Mouse (Mus musculus) midbrain, embryonic 13.5 days (tissue): Measurements from ENCODE around the gene Armh1. TPM values are rescaled to one million over a fixed set of nuclear protein-coding genes. Genes with fewer than 3 reads are reported as not detected.

ENCODE experiments used
- ATAC-seq: fragments of 200-750 bp; cut with Nextera tagmentation; 2 replicates; pipeline ENCODE4 v1.8.0; 2017; ENCODE audit warnings: mild to moderate bottlenecking, moderate TSS enrichment, moderate library complexity
- H3K27ac ChIP-seq: fragments of 300-500 bp; sonication (generic); 2 replicates; pipeline ENCODE4 v1.5.1; 2015; ENCODE audit warnings: inconsistent platforms, mild to moderate bottlenecking, moderate library complexity
- H3K27me3 ChIP-seq: fragments of 300-500 bp; sonication (generic); 2 replicates; pipeline ENCODE4 v1.6.1; 2015; ENCODE audit warnings: mild to moderate bottlenecking, inconsistent platforms
- H3K36me3 ChIP-seq: fragments of 300-500 bp; sonication (generic); 2 replicates; pipeline ENCODE4 v1.6.1; 2015; ENCODE audit warnings: mild to moderate bottlenecking, inconsistent platforms
- H3K4me1 ChIP-seq: fragments of 300-500 bp; sonication (generic); replicated peaks from 2 replicates; pipeline ENCODE4 v1.6.1; 2015; ENCODE audit warnings: inconsistent platforms
- H3K4me2 ChIP-seq: fragments of 300-500 bp; sonication (generic); replicated peaks from 2 replicates; pipeline ENCODE4 v1.6.1; 2015; ENCODE audit warnings: moderate library complexity, mild to moderate bottlenecking, inconsistent platforms
- H3K4me3 ChIP-seq: fragments of 300-500 bp; sonication (generic); replicated peaks from 2 replicates; pipeline ENCODE4 v1.5.1; 2015; ENCODE audit warnings: mild to moderate bottlenecking, inconsistent platforms
- H3K9ac ChIP-seq: fragments of 300-500 bp; sonication (generic); replicated peaks from 2 replicates; pipeline ENCODE4 v1.6.1; 2015; ENCODE audit warnings: mild to moderate bottlenecking, inconsistent platforms
- H3K9me3 ChIP-seq: fragments of 300-500 bp; sonication (generic); 2 replicates; pipeline ENCODE4 v1.6.1; 2016; ENCODE audit warnings: mild to moderate bottlenecking, inconsistent platforms
- WGBS: fragments of 180-500 bp; shearing (Covaris S2); methylation state at CpG from one replicate; pipeline ENCODE4 v1.1.7; 2015; 5-methylcytosine and 5-hydroxymethylcytosine counted together
- polyA plus RNA-seq: library from polyadenylated mRNA; unstranded; fragments of >200 nt; fragmentation: Nextera tagmentation; extraction: Ambion mirVana; gene quantifications from 2 replicates; pipeline ENCODE4 v1.2.1, GENCODE M21; 2015

The Armh1 gene
- polyA plus RNA-seq: 0.31 and 0.83 TPM in 2 replicates

DNA sequence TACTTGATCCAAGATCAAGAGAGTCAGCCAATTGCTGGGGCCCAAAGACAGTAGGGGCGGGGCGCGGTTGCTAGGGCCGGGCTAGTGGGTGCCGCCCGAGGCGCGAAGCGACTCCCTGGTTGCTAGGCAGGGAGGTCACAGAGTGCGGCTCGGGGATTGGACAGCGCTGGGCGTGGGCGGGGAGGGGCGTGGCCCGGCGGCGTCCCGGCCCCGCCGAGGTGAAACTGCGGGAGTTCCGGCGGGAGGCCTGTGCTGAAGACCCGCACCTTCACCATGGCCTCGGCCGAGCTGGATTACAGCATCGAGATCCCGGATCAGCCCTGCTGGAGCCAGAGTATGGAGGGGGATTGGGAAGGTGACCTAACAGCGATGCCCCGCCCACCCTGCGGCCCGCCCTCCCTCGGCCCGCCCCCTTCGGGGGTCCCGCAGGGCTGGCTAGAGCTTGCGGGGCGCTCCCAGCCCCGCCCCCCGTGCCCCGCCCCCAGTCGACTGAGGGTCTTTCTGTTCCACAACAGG lies at the start of gene Armh1, which contains the start of gene Tmem53:
Armh1 (minus strand) TSS at position 325 of the 516 bp plus-strand sequence.
Tmem53 (plus strand) TSS at position 151 of the 516 bp plus-strand sequence.
- peaks cover 16% of the 10 kb centered on the region for H3K4me1 ChIP-seq
- peak within 1 kb of the TSS; percentile 63 for H3K4me3 ChIP-seq
- ATAC-seq: peak; percentile 98
- peak within 1 kb of the TSS; percentile 56 for H3K4me2 ChIP-seq
- H3K27me3 ChIP-seq: peaks cover 10% of the 10 kb centered on the region; the same call in 1 of the 2 replicates
- H3K9ac ChIP-seq: peak within 1 kb of the TSS; percentile 66
- H3K9me3 ChIP-seq: no peaks in the 10 kb centered on the region
- no peaks in the 10 kb centered on the region for H3K36me3 ChIP-seq
- WGBS: under 1% methylated on average over 37 of the region's 43 CpGs
- peak within 1 kb of the TSS; percentile 65 for H3K27ac ChIP-seq

DNA sequence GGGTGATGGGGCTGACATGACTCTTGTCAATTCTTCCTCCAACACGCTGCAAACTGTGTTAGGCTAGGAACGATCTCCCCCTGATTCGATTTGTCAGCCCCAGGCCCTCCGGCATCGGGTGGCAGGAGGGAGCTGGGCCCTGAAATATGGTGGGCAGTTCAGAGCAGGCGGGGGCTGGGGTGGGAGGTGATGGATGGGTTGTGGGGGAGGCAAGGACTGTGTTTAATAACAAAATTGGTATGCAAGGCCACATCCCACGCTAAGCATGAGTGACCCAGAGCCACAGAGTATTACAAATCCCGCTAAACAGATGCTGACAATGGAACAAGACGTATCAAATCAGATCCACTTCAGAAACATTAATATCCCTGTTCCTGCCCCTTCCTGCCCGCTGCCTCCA lies 48.0 kb upstream of the Armh1 start:
- Histone ChIP-seq H3K9me3 (no peaks in the 10 kb centered on the region), H3K4me2 (no peak overlapping the region), H3K4me3 (no peak overlapping the region), H3K4me1 (peaks cover 42% of the 10 kb centered on the region), H3K9ac (no peak overlapping the region), H3K27ac (peak overlapping the region; percentile 40; the same call in 1 of the 2 replicates), H3K27me3 (peaks cover 81% of the 10 kb centered on the region), H3K36me3 (no peaks in the 10 kb centered on the region)
- 61% methylated on average over 10 of the region's 10 CpGs for WGBS
- no peak for ATAC-seq

DNA sequence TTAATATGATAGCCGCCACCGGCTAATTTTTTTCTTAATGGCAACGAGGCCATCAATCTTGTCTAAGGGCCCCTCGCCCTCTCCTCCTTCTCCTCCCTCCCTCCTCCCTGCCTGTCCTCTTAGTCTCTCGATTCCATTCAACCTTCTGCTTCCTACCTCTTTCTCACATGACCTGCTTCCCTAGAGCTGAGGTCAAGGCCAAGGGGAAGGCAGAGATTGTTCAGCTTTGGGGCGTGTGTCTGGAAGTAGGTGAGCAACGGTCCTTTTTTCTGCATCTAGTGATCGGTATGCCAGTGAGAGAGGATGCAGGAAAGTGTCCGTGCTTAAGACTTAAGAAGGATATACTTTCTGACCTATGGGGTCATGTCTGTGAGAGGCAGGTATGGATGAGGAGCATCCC lies 45.9 kb upstream of the Armh1 start:
- 82% methylated on average over 9 of the region's 9 CpGs for whole genome bisulfite sequencing
- Histone ChIP-seq H3K27me3 (peaks cover 65% of the 10 kb centered on the region), H3K27ac (no peak overlapping the region), H3K4me2 (no peak overlapping the region), H3K9ac (no peak overlapping the region), H3K36me3 (no peaks in the 10 kb centered on the region), H3K9me3 (no peaks in the 10 kb centered on the region), H3K4me1 (peaks cover 25% of the 10 kb centered on the region), H3K4me3 (no peak overlapping the region)
- no peak for ATAC-seq

DNA sequence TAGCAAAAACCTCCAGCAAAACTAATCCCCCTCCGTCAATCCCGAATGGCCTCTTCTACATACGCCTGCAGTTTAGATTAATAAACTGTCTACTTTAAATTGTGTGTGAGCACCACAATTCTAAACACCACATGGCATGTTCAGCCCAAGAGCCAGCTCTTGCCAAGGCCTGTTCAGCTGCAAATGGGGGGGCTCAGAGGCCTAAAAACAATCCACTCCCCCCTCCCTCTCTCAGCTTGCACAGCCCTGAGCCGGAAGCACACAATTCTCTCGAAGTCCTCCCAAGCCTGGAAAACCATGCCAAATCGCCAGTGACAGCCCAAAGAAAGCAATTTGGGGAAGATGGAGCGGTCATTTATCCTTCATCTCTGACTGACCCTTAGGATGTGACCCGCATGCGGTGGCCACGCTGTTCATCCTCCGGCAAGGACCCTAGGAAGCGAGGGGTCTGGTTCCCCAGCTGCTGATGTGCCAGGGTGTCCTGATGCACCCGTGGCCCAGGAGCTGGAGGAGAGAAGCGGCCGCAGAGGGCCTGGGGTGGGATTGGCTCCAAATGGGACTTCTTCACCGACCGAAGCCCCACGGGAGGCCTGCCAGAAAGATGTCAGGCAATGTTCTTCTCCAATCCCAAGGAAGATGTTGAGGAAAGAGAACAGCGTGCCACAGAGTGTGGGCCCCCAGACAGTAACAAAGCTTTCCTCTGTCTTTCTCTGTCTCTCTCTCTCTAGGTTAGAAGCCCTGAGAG lies 45.1 kb upstream of the Armh1 start:
- H3K27me3 ChIP-seq: peaks cover 57% of the 10 kb centered on the region
- H3K9me3 ChIP-seq: no peaks in the 10 kb centered on the region
- no peak overlapping the region for H3K27ac ChIP-seq
- H3K36me3 ChIP-seq: no peaks in the 10 kb centered on the region
- no peak for ATAC-seq
- peaks cover 17% of the 10 kb centered on the region for H3K4me1 ChIP-seq
- H3K4me2 ChIP-seq: no peak overlapping the region
- WGBS: 68% methylated on average over 19 of the region's 19 CpGs
- no peak overlapping the region for H3K9ac ChIP-seq
- no peak overlapping the region for H3K4me3 ChIP-seq

DNA sequence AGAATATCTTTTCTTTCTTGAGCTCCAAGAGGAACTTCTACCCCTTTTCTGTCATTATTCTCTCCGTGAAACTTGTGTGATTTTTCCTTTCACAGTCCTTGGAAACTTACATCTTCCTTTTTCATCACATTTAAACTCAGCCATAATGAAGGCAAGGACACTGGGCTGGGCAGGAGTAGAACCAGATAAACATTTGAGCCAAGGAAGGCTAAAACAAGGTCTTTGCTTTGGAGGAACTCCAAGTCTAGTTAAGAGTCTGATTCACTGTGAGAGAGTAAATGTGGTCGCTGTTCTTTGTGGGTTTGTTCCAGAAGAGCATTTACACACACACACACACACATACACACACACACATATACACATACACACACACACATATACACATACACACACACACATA lies 39.8 kb upstream of the Armh1 start:
- 92% methylated on average over 2 of the region's 2 CpGs for WGBS
- no peaks in the 10 kb centered on the region for H3K9me3 ChIP-seq

DNA sequence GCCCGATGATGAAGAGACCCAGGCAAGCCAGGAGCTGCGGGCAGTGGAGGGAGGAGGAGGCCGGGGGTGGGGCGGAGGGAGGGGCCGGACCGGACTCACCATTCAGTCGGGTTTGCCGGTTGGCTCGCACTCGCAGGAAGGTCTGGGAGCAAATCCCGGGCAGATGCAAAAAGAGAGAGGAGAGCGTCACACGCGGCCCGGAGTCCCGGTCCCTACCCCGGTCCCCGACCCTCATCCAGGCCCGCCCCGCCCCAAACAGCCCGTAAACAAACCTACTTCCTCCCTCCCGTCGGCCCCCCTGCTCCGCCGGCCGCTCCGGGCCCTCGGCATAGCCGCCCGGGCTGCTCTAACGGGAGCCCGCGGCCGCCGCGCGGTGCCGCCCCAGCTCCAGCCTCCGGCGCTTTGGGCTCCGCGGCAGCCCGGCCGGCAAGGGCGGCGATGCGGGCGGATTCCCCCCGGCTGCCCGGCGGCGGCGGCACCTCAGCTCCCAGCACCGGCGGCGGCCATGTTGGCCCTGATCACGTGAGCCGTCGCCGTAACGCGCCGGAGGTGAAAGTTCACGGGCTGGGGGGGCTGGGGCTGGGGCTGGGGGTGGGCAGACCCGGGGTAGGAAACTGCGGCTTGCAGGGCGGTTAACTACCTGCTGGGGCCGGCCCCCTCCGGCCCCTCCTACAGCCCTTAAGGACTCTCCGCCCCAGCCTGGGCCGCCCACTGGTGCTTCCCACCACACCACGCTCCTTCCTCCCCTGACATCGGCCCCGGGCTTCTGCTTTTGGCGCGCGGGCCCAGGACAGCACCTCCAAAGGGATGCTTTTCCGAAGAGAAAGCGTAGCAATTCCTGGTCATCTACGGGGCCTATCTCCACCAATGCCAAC lies 37.2 kb upstream of the Armh1 start:
- Histone ChIP-seq H3K27ac (peak overlapping the region; percentile 93), H3K9ac (peak overlapping the region; percentile 83), H3K9me3 (no peaks in the 10 kb centered on the region), H3K4me3 (peak overlapping the region; percentile 76), H3K27me3 (peaks cover 16% of the 10 kb centered on the region), H3K4me2 (peak overlapping the region; percentile 74), H3K4me1 (peaks cover 52% of the 10 kb centered on the region), H3K36me3 (peaks cover 31% of the 10 kb centered on the region)
- peak; percentile 85 for ATAC-seq
- under 1% methylated on average over 65 of the region's 80 CpGs for WGBS

More for the DNA sequence above, 39.8 kb upstream of the Armh1 start:
- no peak overlapping the region for H3K4me2 ChIP-seq
- no peak overlapping the region for H3K9ac ChIP-seq
- peaks cover 7% of the 10 kb centered on the region; the same call in 1 of the 2 replicates for H3K36me3 ChIP-seq
- peaks cover 29% of the 10 kb centered on the region for H3K4me1 ChIP-seq
- H3K27ac ChIP-seq: no peak overlapping the region
- no peak overlapping the region for H3K4me3 ChIP-seq
- peaks cover 22% of the 10 kb centered on the region for H3K27me3 ChIP-seq
- ATAC-seq: no peak

DNA sequence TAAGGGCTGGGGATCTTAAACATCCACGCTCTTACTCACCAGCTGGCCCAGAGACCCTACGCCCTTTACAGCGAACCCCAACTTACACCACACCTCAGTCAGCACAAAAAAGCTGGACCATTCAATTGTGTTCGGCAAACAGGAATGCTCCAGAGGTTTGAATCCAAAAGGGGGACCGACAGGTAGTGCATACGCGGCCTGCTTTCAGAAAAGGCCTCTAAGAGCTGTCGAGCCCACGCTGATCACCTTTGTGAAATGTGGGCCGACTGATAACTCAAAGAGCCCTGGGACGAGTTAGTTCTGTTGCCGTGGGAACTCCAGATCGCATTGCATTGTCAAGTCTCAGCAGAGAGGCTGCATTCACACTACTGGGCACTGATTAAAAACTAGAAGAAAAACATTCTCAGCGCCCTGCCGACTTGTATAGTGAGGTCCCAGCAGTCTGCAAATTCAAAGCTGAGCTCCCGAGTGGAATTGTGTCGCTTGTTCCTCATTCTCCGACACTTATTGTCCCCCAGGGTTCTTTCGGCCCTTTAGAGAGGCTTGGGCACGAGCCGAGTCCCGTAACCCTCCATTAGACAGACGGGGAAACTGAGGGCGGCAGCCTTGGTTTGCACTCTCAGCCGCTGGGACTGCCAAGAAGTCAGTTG lies 36.5 kb upstream of the Armh1 start:
- WGBS: 18% methylated on average over 25 of the region's 25 CpGs
- H3K4me3 ChIP-seq: peak overlapping the region; percentile 76
- H3K27me3 ChIP-seq: peaks cover 16% of the 10 kb centered on the region
- H3K4me1 ChIP-seq: peaks cover 59% of the 10 kb centered on the region
- peak; percentile 0; the same call in 1 of the 2 replicates for ATAC-seq
- peaks cover 36% of the 10 kb centered on the region for H3K36me3 ChIP-seq
- H3K4me2 ChIP-seq: peak overlapping the region; percentile 74
- peak overlapping the region; percentile 83 for H3K9ac ChIP-seq
- H3K27ac ChIP-seq: peak overlapping the region; percentile 93
- no peaks in the 10 kb centered on the region for H3K9me3 ChIP-seq

DNA sequence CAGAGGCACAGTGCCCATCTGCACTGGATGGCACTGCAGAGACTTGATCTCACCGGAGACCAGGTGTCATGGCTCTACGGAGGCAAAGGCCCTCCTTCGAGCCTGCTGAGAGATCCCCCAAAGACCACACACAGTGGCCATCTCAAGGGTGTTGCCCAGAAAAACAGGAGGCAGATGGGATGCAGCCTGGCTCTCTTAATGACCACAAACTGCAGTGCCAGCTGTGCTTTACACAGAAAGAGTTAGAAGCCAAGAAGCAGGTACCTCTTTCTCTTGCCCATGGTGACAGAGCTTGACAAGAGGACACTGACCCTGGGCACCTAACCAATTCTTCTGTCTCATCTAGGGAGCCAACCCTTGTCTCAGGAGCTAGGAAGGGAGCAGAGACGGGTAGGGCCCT lies 32.4 kb upstream of the Armh1 start:
- H3K4me3 ChIP-seq: no peak overlapping the region
- H3K36me3 ChIP-seq: peaks cover 61% of the 10 kb centered on the region
- peaks cover 35% of the 10 kb centered on the region for H3K27me3 ChIP-seq
- H3K4me1 ChIP-seq: peaks cover 84% of the 10 kb centered on the region
- peak overlapping the region; percentile 46 for H3K9ac ChIP-seq
- H3K4me2 ChIP-seq: no peak overlapping the region
- WGBS: 29% methylated on average over 4 of the region's 4 CpGs
- peak overlapping the region; percentile 85 for H3K27ac ChIP-seq
- no peak for ATAC-seq
- no peaks in the 10 kb centered on the region for H3K9me3 ChIP-seq

DNA sequence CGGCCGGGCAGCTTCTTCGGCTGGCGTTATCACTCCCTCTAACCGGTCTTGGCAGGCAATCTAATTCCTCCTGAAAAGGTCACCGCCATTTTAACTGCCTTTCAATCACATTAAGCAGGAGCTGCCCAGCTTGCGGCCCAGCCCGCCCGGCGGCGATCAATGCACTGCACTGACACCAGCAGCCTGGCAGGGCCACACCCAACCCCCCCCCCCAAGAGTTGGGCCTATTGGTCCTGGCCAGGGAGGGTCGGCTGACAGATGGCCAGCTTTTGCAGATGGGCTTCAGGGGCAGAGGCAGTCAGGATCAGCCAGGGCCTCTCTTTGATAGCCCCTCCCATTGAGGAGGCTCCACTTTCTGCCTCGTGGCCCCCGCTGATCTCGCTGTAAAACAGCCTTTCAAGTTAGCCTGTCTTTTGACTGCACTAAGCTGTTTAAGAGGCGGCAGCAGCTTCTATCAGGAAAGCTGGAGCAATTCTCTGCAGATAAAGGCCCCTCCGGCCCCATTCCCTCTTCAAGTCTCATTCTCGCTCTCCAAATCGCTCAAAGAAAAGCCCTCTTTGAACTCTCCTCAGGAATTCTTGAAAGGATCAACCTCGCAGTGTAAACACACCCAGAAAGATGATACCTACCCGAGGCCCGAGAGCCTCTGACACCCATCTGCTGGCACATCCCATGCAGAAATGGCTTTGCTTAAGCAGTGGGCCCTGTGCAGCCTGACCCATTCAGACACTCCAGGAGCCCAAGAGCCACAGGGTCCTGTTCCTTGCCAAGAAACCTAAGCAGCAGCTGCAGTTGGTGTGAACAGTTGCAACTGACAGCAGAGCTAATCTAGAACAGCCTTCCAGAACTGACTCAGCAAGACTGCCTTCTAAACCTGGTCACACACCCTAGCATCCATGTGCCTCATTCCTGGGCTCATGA lies 31.6 kb upstream of the Armh1 start:
- H3K27me3 ChIP-seq: peaks cover 39% of the 10 kb centered on the region
- peaks cover 90% of the 10 kb centered on the region for H3K4me1 ChIP-seq
- peak overlapping the region; percentile 24 for H3K4me2 ChIP-seq
- H3K9ac ChIP-seq: peak overlapping the region; percentile 46
- 5% methylated on average over 22 of the region's 22 CpGs for WGBS
- peak overlapping the region; percentile 85 for H3K27ac ChIP-seq
- H3K36me3 ChIP-seq: peaks cover 69% of the 10 kb centered on the region
- H3K4me3 ChIP-seq: no peak overlapping the region
- ATAC-seq: peak; percentile 76
- H3K9me3 ChIP-seq: no peaks in the 10 kb centered on the region

DNA sequence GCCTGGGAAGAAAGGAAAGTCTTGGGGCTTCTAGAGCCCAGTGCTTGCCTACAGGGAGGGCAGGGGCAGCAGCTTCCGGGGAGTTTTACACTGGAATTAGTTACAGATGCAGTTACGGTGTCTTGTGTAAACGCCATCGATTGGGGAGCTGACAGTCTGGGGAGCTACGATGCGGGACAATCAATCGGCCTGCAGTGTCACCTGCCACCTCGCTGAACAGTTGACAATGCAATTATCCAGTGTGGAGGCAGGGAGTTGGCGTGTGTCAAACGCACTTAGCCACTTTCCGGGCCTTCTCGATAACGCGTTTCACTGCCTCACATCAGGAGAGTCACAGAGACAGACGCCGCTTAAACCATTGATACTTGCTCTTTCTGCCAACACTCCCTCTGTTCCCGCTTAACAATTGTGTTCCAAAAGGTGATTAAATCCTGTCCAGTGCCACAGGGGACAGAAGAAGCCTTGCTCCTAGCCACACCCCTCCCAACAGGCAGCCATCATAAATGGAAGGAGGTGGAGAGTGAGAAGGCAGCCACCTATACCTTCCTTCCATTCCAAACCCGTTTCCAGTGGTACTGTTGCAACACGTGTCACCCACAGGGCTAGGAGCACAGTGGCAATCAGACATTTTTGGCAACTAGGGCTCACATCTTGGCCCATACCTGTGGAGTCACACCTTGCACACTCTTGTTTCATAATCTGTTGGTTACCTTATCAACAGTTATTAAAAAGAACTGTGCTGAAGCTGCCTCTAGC lies 29.3 kb upstream of the Armh1 start:
- Histone ChIP-seq H3K27ac (peak overlapping the region; percentile 45), H3K36me3 (peaks cover 79% of the 10 kb centered on the region), H3K4me1 (peaks cover 75% of the 10 kb centered on the region), H3K4me2 (no peak overlapping the region), H3K4me3 (no peak overlapping the region), H3K9me3 (no peaks in the 10 kb centered on the region), H3K27me3 (peaks cover 51% of the 10 kb centered on the region), H3K9ac (no peak overlapping the region; the same call in 1 of the 2 replicates)
- WGBS: 56% methylated on average over 19 of the region's 19 CpGs
- no peak for ATAC-seq
